Mouse (Mus musculus): ENCODE results near the gene Smok3b. TPM values are rescaled to one million over a fixed set of nuclear protein-coding genes. Genes with fewer than 3 reads are reported as not detected.
"Not testable (repeated sequence)": the region's sequence is repeated elsewhere in the genome, so short reads cannot be mapped to it uniquely, and the experiment has no call there.

Gene Smok3b
- not detected in 2 replicates for polyA plus RNA-seq (2014; fragmentation: Nextera tagmentation; extraction: Ambion mirVana)

- H3K27ac ChIP-seq (ENCODE audit: low read depth); ATAC-seq (replicated peaks; ENCODE audit: low FRiP score, low TSS enrichment, low read depth); H3K4me3 ChIP-seq (ENCODE audit: low read depth, low read length); H3K4me2 ChIP-seq (ENCODE audit: low read length); H3K36me3 ChIP-seq (ENCODE audit: control insufficient read depth, insufficient read depth, low read length); H3K9me3 ChIP-seq (ENCODE audit: control insufficient read depth, low read length); H3K4me1 ChIP-seq (replicated peaks; ENCODE audit: control insufficient read depth, insufficient read depth, low read length); DNase-seq (ENCODE audit: low spot score); H3K9ac ChIP-seq (ENCODE audit: low read length); H3K27me3 ChIP-seq (replicated peaks; ENCODE audit: control insufficient read depth, insufficient read depth, low read length): not testable (repeated sequence)
- WGBS = 85% methylated on average over 3 of the region's 7 CpGs
Observed at GRCm38 (mm10) chr5:138020961-138021479, at the start of gene Smok3b, which contains the start of gene Smok3a. Gene Smok3b, plus strand, starts transcription at chr5:138021429. Gene Smok3a, plus strand, starts transcription at chr5:138021261.

DNA sequence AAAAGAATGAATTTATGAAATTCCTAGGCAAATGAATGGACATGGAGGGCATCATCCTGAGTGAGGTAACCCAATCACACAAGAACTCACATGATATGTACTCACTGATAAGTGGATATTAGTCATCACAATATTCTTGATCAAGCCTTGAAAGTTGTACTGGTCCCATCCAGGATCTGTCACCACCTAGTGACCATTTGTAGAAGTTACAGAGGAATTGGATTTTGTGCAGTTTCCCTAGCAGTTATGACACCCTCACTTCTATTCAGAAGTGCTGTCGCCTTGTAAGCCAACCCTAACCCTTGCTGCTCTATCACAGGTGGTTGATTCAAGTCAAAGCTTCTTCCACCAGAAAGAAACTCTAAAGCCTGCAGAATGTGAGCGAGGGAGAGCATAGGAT lies 48.1 kb upstream of the Smok3b start:
- Histone ChIP-seq H3K4me1 (replicated peaks; ENCODE audit: control insufficient read depth, insufficient read depth, low read length) (no peaks in the 10 kb centered on the region), H3K4me3 (ENCODE audit: low read depth, low read length) (no peak overlapping the region), H3K27ac (ENCODE audit: low read depth) (no peak overlapping the region), H3K9me3 (ENCODE audit: control insufficient read depth, low read length) (no peaks in the 10 kb centered on the region), H3K36me3 (ENCODE audit: control insufficient read depth, insufficient read depth, low read length) (no peaks in the 10 kb centered on the region), H3K27me3 (replicated peaks; ENCODE audit: control insufficient read depth, insufficient read depth, low read length) (no peaks in the 10 kb centered on the region), H3K9ac (ENCODE audit: low read length) (no peak overlapping the region), H3K4me2 (ENCODE audit: low read length) (no peak overlapping the region)
- ATAC-seq (replicated peaks; ENCODE audit: low FRiP score, low TSS enrichment, low read depth) (no peak), DNase-seq (ENCODE audit: low spot score) (no peak)
- WGBS = 74% methylated on average over 2 of the region's 2 CpGs

GRCm38 (mm10) chr5:137973738-137974137 lies 47.5 kb upstream of the Smok3b start:
- no peaks in the 10 kb centered on the region for H3K27me3 ChIP-seq (replicated peaks; ENCODE audit: control insufficient read depth, insufficient read depth, low read length)
- no peak overlapping the region for H3K4me3 ChIP-seq (ENCODE audit: low read depth, low read length)
- no peaks in the 10 kb centered on the region for H3K4me1 ChIP-seq (replicated peaks; ENCODE audit: control insufficient read depth, insufficient read depth, low read length)
- no peaks in the 10 kb centered on the region for H3K36me3 ChIP-seq (ENCODE audit: control insufficient read depth, insufficient read depth, low read length)
- ATAC-seq (replicated peaks; ENCODE audit: low FRiP score, low TSS enrichment, low read depth) = no peak
- H3K27ac ChIP-seq (ENCODE audit: low read depth) = no peak overlapping the region
- WGBS = 57% methylated on average over 3 of the region's 3 CpGs
- no peak overlapping the region for H3K4me2 ChIP-seq (ENCODE audit: low read length)
- H3K9me3 ChIP-seq (ENCODE audit: control insufficient read depth, low read length) = no peaks in the 10 kb centered on the region
- DNase-seq (ENCODE audit: low spot score) = no peak
- no peak overlapping the region for H3K9ac ChIP-seq (ENCODE audit: low read length)

GRCm38 (mm10) chr5:137974724-137975123 lies 46.5 kb upstream of the Smok3b start:
- Histone ChIP-seq H3K27me3 (replicated peaks; ENCODE audit: control insufficient read depth, insufficient read depth, low read length) (no peaks in the 10 kb centered on the region), H3K9ac (ENCODE audit: low read length) (no peak overlapping the region), H3K4me1 (replicated peaks; ENCODE audit: control insufficient read depth, insufficient read depth, low read length) (no peaks in the 10 kb centered on the region), H3K4me3 (ENCODE audit: low read depth, low read length) (no peak overlapping the region), H3K9me3 (ENCODE audit: control insufficient read depth, low read length) (no peaks in the 10 kb centered on the region), H3K27ac (ENCODE audit: low read depth) (no peak overlapping the region), H3K4me2 (ENCODE audit: low read length) (no peak overlapping the region), H3K36me3 (ENCODE audit: control insufficient read depth, insufficient read depth, low read length) (no peaks in the 10 kb centered on the region)
- WGBS = 62% methylated on average over 3 of the region's 3 CpGs
- ATAC-seq (replicated peaks; ENCODE audit: low FRiP score, low TSS enrichment, low read depth) (no peak), DNase-seq (ENCODE audit: low spot score) (no peak)

- Histone ChIP-seq H3K9me3 (ENCODE audit: control insufficient read depth, low read length) (no peaks in the 10 kb centered on the region), H3K4me3 (ENCODE audit: low read depth, low read length) (no peak overlapping the region), H3K36me3 (ENCODE audit: control insufficient read depth, insufficient read depth, low read length) (no peaks in the 10 kb centered on the region), H3K27ac (ENCODE audit: low read depth) (no peak overlapping the region), H3K27me3 (replicated peaks; ENCODE audit: control insufficient read depth, insufficient read depth, low read length) (no peaks in the 10 kb centered on the region), H3K4me2 (ENCODE audit: low read length) (no peak overlapping the region), H3K4me1 (replicated peaks; ENCODE audit: control insufficient read depth, insufficient read depth, low read length) (no peaks in the 10 kb centered on the region), H3K9ac (ENCODE audit: low read length) (no peak overlapping the region)
- ATAC-seq (replicated peaks; ENCODE audit: low FRiP score, low TSS enrichment, low read depth) (no peak), DNase-seq (ENCODE audit: low spot score) (no peak)
- 42% methylated on average over 1 of the region's 1 CpGs for WGBS
Observed at GRCm38 (mm10) chr5:137975434-137975833, 45.8 kb upstream of the Smok3b start.

GRCm38 (mm10) chr5:137977291-137977690 lies 43.9 kb upstream of the Smok3b start:
- DNase-seq (ENCODE audit: low spot score) = no peak
- no peak for ATAC-seq (replicated peaks; ENCODE audit: low FRiP score, low TSS enrichment, low read depth)
- H3K9ac ChIP-seq (ENCODE audit: low read length) = no peak overlapping the region
- no peak overlapping the region for H3K4me3 ChIP-seq (ENCODE audit: low read depth, low read length)
- no peaks in the 10 kb centered on the region for H3K9me3 ChIP-seq (ENCODE audit: control insufficient read depth, low read length)
- no peak overlapping the region for H3K4me2 ChIP-seq (ENCODE audit: low read length)
- no peaks in the 10 kb centered on the region for H3K4me1 ChIP-seq (replicated peaks; ENCODE audit: control insufficient read depth, insufficient read depth, low read length)
- H3K27ac ChIP-seq (ENCODE audit: low read depth) = no peak overlapping the region
- H3K27me3 ChIP-seq (replicated peaks; ENCODE audit: control insufficient read depth, insufficient read depth, low read length) = no peaks in the 10 kb centered on the region
- WGBS = 32% methylated on average over 1 of the region's 1 CpGs
- H3K36me3 ChIP-seq (ENCODE audit: control insufficient read depth, insufficient read depth, low read length) = no peaks in the 10 kb centered on the region

- H3K9ac ChIP-seq (ENCODE audit: low read length) = no peak overlapping the region
- no peaks in the 10 kb centered on the region for H3K27me3 ChIP-seq (replicated peaks; ENCODE audit: control insufficient read depth, insufficient read depth, low read length)
- no peaks in the 10 kb centered on the region for H3K4me1 ChIP-seq (replicated peaks; ENCODE audit: control insufficient read depth, insufficient read depth, low read length)
- WGBS = 77% methylated on average over 2 of the region's 2 CpGs
- ATAC-seq (replicated peaks; ENCODE audit: low FRiP score, low TSS enrichment, low read depth) (no peak), DNase-seq (ENCODE audit: low spot score) (no peak)
- no peak overlapping the region for H3K27ac ChIP-seq (ENCODE audit: low read depth)
- H3K9me3 ChIP-seq (ENCODE audit: control insufficient read depth, low read length) = no peaks in the 10 kb centered on the region
- H3K4me3 ChIP-seq (ENCODE audit: low read depth, low read length) = no peak overlapping the region
- no peaks in the 10 kb centered on the region for H3K36me3 ChIP-seq (ENCODE audit: control insufficient read depth, insufficient read depth, low read length)
- no peak overlapping the region for H3K4me2 ChIP-seq (ENCODE audit: low read length)
Observed at GRCm38 (mm10) chr5:137979081-137979480, 42.1 kb upstream of the Smok3b start.

- WGBS = 73% methylated on average over 4 of the region's 4 CpGs
- H3K27me3 ChIP-seq (replicated peaks; ENCODE audit: control insufficient read depth, insufficient read depth, low read length) = no peaks in the 10 kb centered on the region
- no peak for DNase-seq (ENCODE audit: low spot score)
- no peaks in the 10 kb centered on the region for H3K36me3 ChIP-seq (ENCODE audit: control insufficient read depth, insufficient read depth, low read length)
- H3K9me3 ChIP-seq (ENCODE audit: control insufficient read depth, low read length) = no peaks in the 10 kb centered on the region
- no peak for ATAC-seq (replicated peaks; ENCODE audit: low FRiP score, low TSS enrichment, low read depth)
- H3K27ac ChIP-seq (ENCODE audit: low read depth) = no peak within 1 kb of the TSS
- H3K4me3 ChIP-seq (ENCODE audit: low read depth, low read length) = no peak within 1 kb of the TSS
- H3K9ac ChIP-seq (ENCODE audit: low read length) = no peak within 1 kb of the TSS
- H3K4me1 ChIP-seq (replicated peaks; ENCODE audit: control insufficient read depth, insufficient read depth, low read length) = no peaks in the 10 kb centered on the region
- no peak within 1 kb of the TSS for H3K4me2 ChIP-seq (ENCODE audit: low read length)
Observed at GRCm38 (mm10) chr5:137981300-137981699, 39.9 kb upstream of the Smok3b start, which contains the start of gene Azgp1. Gene Azgp1, plus strand, starts transcription at chr5:137981520.

- no peak overlapping the region for H3K4me3 ChIP-seq (ENCODE audit: low read depth, low read length)
- no peak overlapping the region for H3K27ac ChIP-seq (ENCODE audit: low read depth)
- DNase-seq (ENCODE audit: low spot score) (no peak), ATAC-seq (replicated peaks; ENCODE audit: low FRiP score, low TSS enrichment, low read depth) (no peak)
- no peak overlapping the region for H3K4me2 ChIP-seq (ENCODE audit: low read length)
- H3K27me3 ChIP-seq (replicated peaks; ENCODE audit: control insufficient read depth, insufficient read depth, low read length) = no peaks in the 10 kb centered on the region
- H3K9me3 ChIP-seq (ENCODE audit: control insufficient read depth, low read length) = no peaks in the 10 kb centered on the region
- WGBS = 89% methylated on average over 1 of the region's 1 CpGs
- H3K36me3 ChIP-seq (ENCODE audit: control insufficient read depth, insufficient read depth, low read length) = no peaks in the 10 kb centered on the region
- H3K4me1 ChIP-seq (replicated peaks; ENCODE audit: control insufficient read depth, insufficient read depth, low read length) = no peaks in the 10 kb centered on the region
- H3K9ac ChIP-seq (ENCODE audit: low read length) = no peak overlapping the region
Observed at GRCm38 (mm10) chr5:137986351-137986750, 34.9 kb upstream of the Smok3b start.

All from intestine, embryonic 14.5 days (tissue).